Mouse (Mus musculus) heart, embryonic 14.5 days (tissue): ENCODE data around the gene Fgfrl1. TPM values are rescaled to one million over a fixed set of nuclear protein-coding genes. Genes with fewer than 3 reads are reported as not detected.

Experiments used
- ATAC-seq: fragments of 200-750 bp; cut with Nextera tagmentation; 2 replicates; pipeline ENCODE4 v1.8.0; 2017; ENCODE audit warnings: low read depth, moderate TSS enrichment; ENCODE audit not compliant: insufficient number of reproducible peaks, insufficient read depth, low FRiP score
- H3K27ac ChIP-seq, 2 experiments: fragments of 200-500 bp in 1 of 2; fragments of 300-500 bp in 1 of 2; sonication (generic) in 1 of 2; replicated peaks in 1 of 2; 2 replicates each; pipeline ENCODE4 v1.5.1; 2012 to 2014; ENCODE audit warnings: low read depth in 2 of 2, low read length in 2 of 2, control low read depth in 1 of 2, mild to moderate bottlenecking in 1 of 2, mixed read lengths in 1 of 2; ENCODE audit not compliant: control insufficient read depth in 1 of 2, insufficient read depth in 1 of 2
- H3K27me3 ChIP-seq: fragments of 300-500 bp; sonication (generic); 2 replicates; pipeline ENCODE4 v1.6.1; 2014; ENCODE audit warnings: mild to moderate bottlenecking, low read length, control low read depth; ENCODE audit not compliant: control insufficient read depth, insufficient read depth
- H3K36me3 ChIP-seq: fragments of 300-500 bp; sonication (generic); 2 replicates; pipeline ENCODE4 v1.6.1; 2014; ENCODE audit warnings: mild to moderate bottlenecking, control low read depth, low read length, mixed read lengths; ENCODE audit not compliant: control insufficient read depth, insufficient read depth
- H3K4me1 ChIP-seq, 2 experiments: fragments of 200-500 bp in 1 of 2; fragments of 300-500 bp in 1 of 2; sonication (generic) in 1 of 2; 2 replicates each; pipeline ENCODE4 v1.6.1; 2012 to 2014; ENCODE audit warnings: low read length in 2 of 2, control low read depth in 1 of 2, mixed read lengths in 1 of 2; ENCODE audit not compliant: control insufficient read depth in 2 of 2, insufficient read depth in 2 of 2
- H3K4me2 ChIP-seq: fragments of 300-500 bp; sonication (generic); 2 replicates; pipeline ENCODE4 v1.6.1; 2014; ENCODE audit warnings: mild to moderate bottlenecking, low read length
- H3K4me3 ChIP-seq, 2 experiments: fragments of 200-500 bp in 1 of 2; fragments of 300-500 bp in 1 of 2; sonication (generic) in 1 of 2; 2 replicates each; pipeline ENCODE4 v1.5.1; 2012 to 2014; ENCODE audit warnings: low read length in 2 of 2, mild to moderate bottlenecking in 2 of 2, control low read depth in 1 of 2, low read depth in 1 of 2, moderate library complexity in 1 of 2; ENCODE audit not compliant: control insufficient read depth in 1 of 2, insufficient read depth in 1 of 2
- H3K9ac ChIP-seq: fragments of 300-500 bp; sonication (generic); 2 replicates; pipeline ENCODE4 v1.6.1; 2014; ENCODE audit warnings: mild to moderate bottlenecking, low read length
- H3K9me3 ChIP-seq: fragments of 300-500 bp; sonication (generic); 2 replicates; pipeline ENCODE4 v1.6.1; 2016; ENCODE audit warnings: low read length, control low read depth; ENCODE audit not compliant: control insufficient read depth
- WGBS: fragments of 180-500 bp; shearing (Covaris S2); extraction: QIAGEN DNeasy Blood & Tissue Kit; methylation state at CpG from one replicate; pipeline ENCODE4 v1.1.7; 2014; 5-methylcytosine and 5-hydroxymethylcytosine counted together
- polyA plus RNA-seq: library from polyadenylated mRNA; unstranded; fragments of >200 nt; fragmentation: Nextera tagmentation; extraction: Ambion mirVana; gene quantifications from 2 replicates; pipeline ENCODE4 v1.2.1, GENCODE M21; 2014

The Fgfrl1 gene
- polyA plus RNA-seq, 1 experiment from 2014 or later: 25.2 TPM

- Histone ChIP-seq H3K36me3 (no peaks in the 10 kb centered on the region), H3K9me3 (no peaks in the 10 kb centered on the region), H3K4me1 (peaks cover 23 to 45% of the 10 kb centered on the region in 2 experiments), H3K27me3 (no peaks in the 10 kb centered on the region), H3K4me3 (peak overlapping the region; percentile 83 to 94), H3K9ac (peak overlapping the region; percentile 86), H3K4me2 (peak overlapping the region; percentile 81), H3K27ac (0 out of 4 replicates have a peak overlapping the region, but pooled peaks of 1 of the 2 experiments have one; percentile 57)
- ATAC-seq: peak; percentile 91
- under 1% methylated on average over 38 of the region's 43 CpGs for WGBS
Observed at GRCm38 (mm10) chr5:108693872-108694288, 1.7 kb downstream of the Fgfrl1 start.

GRCm38 (mm10) chr5:108694352-108695261 is 2.4 kb downstream of the Fgfrl1 start:
- peak overlapping the region; percentile 83 to 94 for H3K4me3 ChIP-seq
- peaks cover 30 to 52% of the 10 kb centered on the region in 2 experiments for H3K4me1 ChIP-seq
- no peaks in the 10 kb centered on the region for H3K36me3 ChIP-seq
- under 1% methylated on average over 94 of the region's 99 CpGs for WGBS
- peak overlapping the region; percentile 81 for H3K4me2 ChIP-seq
- H3K9ac ChIP-seq: peak overlapping the region; percentile 86
- peak overlapping the region; percentile 28 to 57; a peak in 2 of 4 replicates for H3K27ac ChIP-seq
- no peaks in the 10 kb centered on the region for H3K27me3 ChIP-seq
- peak; percentile 54 for ATAC-seq
- no peaks in the 10 kb centered on the region for H3K9me3 ChIP-seq

GRCm38 (mm10) chr5:108695861-108696260 is 3.7 kb downstream of the Fgfrl1 start:
- no peak overlapping the region; the same call in 1 of the 2 replicates for H3K9ac ChIP-seq
- WGBS: 94% methylated on average over 9 of the region's 12 CpGs
- peaks cover 40 to 65% of the 10 kb centered on the region in 2 experiments for H3K4me1 ChIP-seq

GRCm38 (mm10) chr5:108696542-108696941 is 4.4 kb downstream of the Fgfrl1 start:
- Histone ChIP-seq H3K4me2 (0 out of 2 replicates have a peak overlapping the region, but pooled peaks have one; percentile 8), H3K36me3 (no peaks in the 10 kb centered on the region), H3K4me1 (peaks cover 44 to 64% of the 10 kb centered on the region in 2 experiments), H3K27me3 (no peaks in the 10 kb centered on the region), H3K4me3 (no peak overlapping the region), H3K9me3 (no peaks in the 10 kb centered on the region), H3K9ac (no peak overlapping the region), H3K27ac (no peak overlapping the region)
- WGBS: 80% methylated on average over 3 of the region's 3 CpGs
- ATAC-seq: no peak

More at GRCm38 (mm10) chr5:108695861-108696260, 3.7 kb downstream of the Fgfrl1 start:
- Histone ChIP-seq H3K4me3 (no peak overlapping the region), H3K27ac (no peak overlapping the region), H3K9me3 (no peaks in the 10 kb centered on the region), H3K36me3 (no peaks in the 10 kb centered on the region), H3K4me2 (peak overlapping the region; percentile 81; the same call in 1 of the 2 replicates), H3K27me3 (no peaks in the 10 kb centered on the region)
- no peak for ATAC-seq

- WGBS: 50% methylated on average over 4 of the region's 4 CpGs
- no peak overlapping the region for H3K27ac ChIP-seq
Observed at GRCm38 (mm10) chr5:108697341-108697753, 5.2 kb downstream of the Fgfrl1 start.

GRCm38 (mm10) chr5:108700346-108700745 is 8.2 kb downstream of the Fgfrl1 start:
- no peaks in the 10 kb centered on the region for H3K27me3 ChIP-seq
- no peaks in the 10 kb centered on the region for H3K9me3 ChIP-seq
- H3K9ac ChIP-seq: no peak overlapping the region
- H3K4me1 ChIP-seq: peaks cover 34 to 51% of the 10 kb centered on the region in 2 experiments
- H3K4me3 ChIP-seq: no peak overlapping the region
- H3K36me3 ChIP-seq: peaks cover 11% of the 10 kb centered on the region
- 0 out of 2 replicates have a peak overlapping the region, but pooled peaks have one; percentile 6 for H3K4me2 ChIP-seq
- H3K27ac ChIP-seq: peak overlapping the region; percentile 45 to 61; a peak in 3 of 4 replicates
- ATAC-seq: peak; percentile 42; the same call in 1 of the 2 replicates
- WGBS: 21% methylated on average over 3 of the region's 3 CpGs

More at GRCm38 (mm10) chr5:108697341-108697753, 5.2 kb downstream of the Fgfrl1 start:
- no peak for ATAC-seq
- 0 out of 2 replicates have a peak overlapping the region, but pooled peaks have one; percentile 8 for H3K4me2 ChIP-seq
- no peak overlapping the region for H3K4me3 ChIP-seq
- no peak overlapping the region for H3K9ac ChIP-seq
- no peaks in the 10 kb centered on the region for H3K9me3 ChIP-seq
- H3K27me3 ChIP-seq: no peaks in the 10 kb centered on the region
- H3K36me3 ChIP-seq: no peaks in the 10 kb centered on the region
- H3K4me1 ChIP-seq: peaks cover 43 to 58% of the 10 kb centered on the region in 2 experiments

GRCm38 (mm10) chr5:108701341-108702021 is 9.3 kb downstream of the Fgfrl1 start:
- WGBS: 62% methylated on average over 10 of the region's 10 CpGs
- Histone ChIP-seq H3K9me3 (no peaks in the 10 kb centered on the region), H3K27me3 (no peaks in the 10 kb centered on the region), H3K27ac (no peak overlapping the region; a peak in 1 of 4 replicates), H3K4me1 (peaks cover 34 to 42% of the 10 kb centered on the region in 2 experiments), H3K36me3 (peaks cover 22% of the 10 kb centered on the region), H3K4me3 (no peak overlapping the region), H3K9ac (no peak overlapping the region), H3K4me2 (no peak overlapping the region)
- ATAC-seq: no peak
